ENCODE assay signal across 11 mouse cellular contexts in the genomic region with DNA sequence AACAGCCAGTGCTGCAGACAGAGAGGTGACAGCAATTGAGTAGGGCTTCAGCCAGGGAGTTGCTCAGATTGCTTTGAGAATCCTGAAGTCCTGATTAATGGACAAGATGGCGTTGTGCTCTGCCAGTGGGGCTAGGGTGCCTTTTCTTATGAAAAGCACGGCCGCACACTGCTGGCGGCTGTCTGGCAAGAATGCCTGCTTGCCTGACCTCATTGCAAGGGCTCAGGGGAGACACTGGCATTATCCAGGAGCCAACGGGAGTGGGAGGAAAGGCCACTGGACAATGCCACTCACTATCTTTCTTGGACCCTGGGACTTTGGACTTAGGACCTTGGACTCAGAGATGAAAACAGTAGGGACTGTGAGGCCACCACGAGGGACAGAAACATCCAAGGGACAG.
DNase-seq lines count a peak whose midpoint lies in the region; ATAC-seq lines count a peak whose summit lies in the region.
"Had no signal": no experiment of that assay in that cellular context is flagged by ENCODE, and none has a peak within 500 bp of the region (broad histone marks: within the 10 kb centered on the region; RNA-seq: fewer than 3 reads in every experiment).

No protein-coding gene starts in this region.

- H3K27ac ChIP-seq in heart, embryonic 13.5 days (replicated peaks), result no peak overlapping the region
- H3K27ac ChIP-seq in hindbrain, embryonic 10.5 days, result peak overlapping the region; percentile 84
- H3K27ac ChIP-seq in midbrain, embryonic 14.5 days (replicated peaks; ENCODE audit: low read depth, low read length), result peak overlapping the region; percentile 16
- H3K27ac ChIP-seq: embryonic facial prominence, embryonic 15.5 days had no signal

- ATAC-seq in heart, embryonic 13.5 days (ENCODE audit: extremely low read depth, insufficient number of reproducible peaks, low FRiP score, low TSS enrichment), result no peak
- ATAC-seq in midbrain, embryonic 14.5 days (ENCODE audit: low FRiP score, low TSS enrichment), result no peak

- intact Hi-C loops in left cerebral cortex, postnatal 10 days (cut with DNase I), result no loop called here

- no peaks in the 10 kb centered on the region for H3K9me3 ChIP-seq in heart, embryonic 13.5 days
- no peaks in the 10 kb centered on the region for H3K9me3 ChIP-seq in hindbrain, embryonic 10.5 days
- H3K9me3 ChIP-seq in midbrain, embryonic 14.5 days (ENCODE audit: control insufficient read depth, low read length), result no peaks in the 10 kb centered on the region
- H3K9me3 ChIP-seq: embryonic facial prominence, embryonic 15.5 days had no signal

- H3K36me3 ChIP-seq in heart, embryonic 13.5 days, result no peaks in the 10 kb centered on the region
- H3K36me3 ChIP-seq in hindbrain, embryonic 10.5 days, result peaks cover 26% of the 10 kb centered on the region
- peaks cover 3% of the 10 kb centered on the region; the same call in 1 of the 2 replicates for H3K36me3 ChIP-seq in midbrain, embryonic 14.5 days (ENCODE audit: control insufficient read depth, insufficient read depth, low read length)

- no peak overlapping the region for H3K4me2 ChIP-seq in heart, embryonic 13.5 days
- H3K4me2 ChIP-seq in midbrain, embryonic 14.5 days (ENCODE audit: low read length), result no peak overlapping the region
- H3K4me2 ChIP-seq: embryonic facial prominence, embryonic 15.5 days; heart, embryonic 11.5 days had no signal

- peaks cover 61% of the 10 kb centered on the region for H3K4me1 ChIP-seq in heart, embryonic 13.5 days
- H3K4me1 ChIP-seq in hindbrain, embryonic 10.5 days (replicated peaks), result peaks cover 74% of the 10 kb centered on the region
- peaks cover 14% of the 10 kb centered on the region; the same call in 1 of the 2 replicates for H3K4me1 ChIP-seq in midbrain, embryonic 14.5 days (ENCODE audit: control insufficient read depth, insufficient read depth, low read length)

- DNase-seq in heart, adult 8-10 months (ENCODE audit: low spot score), result no peak
- DNase-seq in adrenal gland, postnatal 25 days, result peak; percentile 67
- no peak for DNase-seq in hindbrain, embryonic 10.5 days (ENCODE audit: low spot score)
- DNase-seq in midbrain, embryonic 14.5 days, result peak; percentile 41
- DNase-seq in yolk sac, embryonic 10.5 days (ENCODE audit: low spot score), result no peak
- DNase-seq in layer of hippocampus, postnatal 14 days (ENCODE audit: low spot score in 2 of 2), result no peak
- no peak for DNase-seq in left cerebral cortex, postnatal 10 days (ENCODE audit: extremely low spot score in 1 of 2, low spot score in 2 of 2)

- WGBS in heart, embryonic 13.5 days, result 75% methylated on average over 6 of the region's 6 CpGs
- WGBS in hindbrain, embryonic 10.5 days, result 61% methylated on average over 6 of the region's 6 CpGs
- 53% methylated on average over 6 of the region's 6 CpGs for WGBS in midbrain, embryonic 14.5 days

- H3K27me3 ChIP-seq in heart, embryonic 13.5 days (replicated peaks), result no peaks in the 10 kb centered on the region
- H3K27me3 ChIP-seq in hindbrain, embryonic 10.5 days (ENCODE audit: insufficient read depth, poor library complexity, severe bottlenecking), result no peaks in the 10 kb centered on the region
- H3K27me3 ChIP-seq in midbrain, embryonic 14.5 days (ENCODE audit: control insufficient read depth, insufficient read depth, low read length), result no peaks in the 10 kb centered on the region
- H3K27me3 ChIP-seq: embryonic facial prominence, embryonic 15.5 days had no signal

- H3K9ac ChIP-seq in heart, embryonic 13.5 days, result 0 out of 2 replicates have a peak overlapping the region, but pooled peaks have one; percentile 5
- H3K9ac ChIP-seq in midbrain, embryonic 14.5 days (replicated peaks; ENCODE audit: low read length), result no peak overlapping the region
- H3K9ac ChIP-seq: embryonic facial prominence, embryonic 15.5 days had no signal

- H3K4me3 ChIP-seq in heart, embryonic 13.5 days, result no peak overlapping the region
- H3K4me3 ChIP-seq in hindbrain, embryonic 10.5 days, result no peak overlapping the region
- no peak overlapping the region for H3K4me3 ChIP-seq in midbrain, embryonic 14.5 days (replicated peaks; ENCODE audit: low read depth, low read length)
- H3K4me3 ChIP-seq: embryonic facial prominence, embryonic 15.5 days; myocyte had no signal

Comparison
In these comparisons a context has a peak if more than half of its experiments do, and no peak if none do; other contexts are left out.
1. DNase-seq: peak in adrenal gland, postnatal 25 days (single experiment) and midbrain, embryonic 14.5 days (single experiment); none in heart, adult 8-10 months (single experiment), hindbrain, embryonic 10.5 days (single experiment), yolk sac, embryonic 10.5 days (single experiment), layer of hippocampus, postnatal 14 days (0 of 2) and left cerebral cortex, postnatal 10 days (0 of 2).